Mouse (Mus musculus) myocyte (in vitro differentiated cells): ENCODE data around the gene Ano1.
A peak's percentile ranks its signal among the peaks of the same experiment; 100 is the strongest.

Source experiments
- CEBPB ChIP-seq: IDR thresholded peaks from 2 replicates; pipeline ENCODE4 v1.6.1; 2011; ENCODE audit warnings: mild to moderate bottlenecking, moderate library complexity; ENCODE audit not compliant: poor library complexity, insufficient read depth, severe bottlenecking
- E2F4 ChIP-seq: IDR thresholded peaks from one replicate; pipeline ENCODE4 v1.6.1; 2011; ENCODE audit warnings: mild to moderate bottlenecking, control low read depth, moderate library complexity; ENCODE audit not compliant: insufficient read depth
- MAX ChIP-seq: IDR thresholded peaks from one replicate; pipeline ENCODE4 v1.6.1; 2011; ENCODE audit warnings: low read depth, mild to moderate bottlenecking, control low read depth
- MYOD1 ChIP-seq, 3 experiments: IDR thresholded peaks; one replicate each; pipeline ENCODE4 v1.6.1; 2011; ENCODE audit warnings: control low read depth in 2 of 3, low read depth in 2 of 3, mild to moderate bottlenecking in 2 of 3, moderate library complexity in 1 of 3; ENCODE audit not compliant: insufficient read length in 2 of 3, control insufficient read depth in 1 of 3
- POLR2A ChIP-seq: IDR thresholded peaks from one replicate; pipeline ENCODE4 v1.6.1; 2011; ENCODE audit warnings: low read depth, mild to moderate bottlenecking, control low read depth, moderate library complexity; ENCODE audit not compliant: insufficient read length
- POLR2AphosphoS2 ChIP-seq: IDR thresholded peaks from one replicate; pipeline ENCODE4 v1.6.1; 2011; ENCODE audit warnings: low read depth, control low read depth; ENCODE audit not compliant: insufficient read length
- REST ChIP-seq: IDR thresholded peaks from one replicate; pipeline ENCODE4 v1.6.1; 2011; ENCODE audit warnings: mild to moderate bottlenecking, control low read depth, moderate library complexity; ENCODE audit not compliant: insufficient read depth, insufficient read length
- TCF12 ChIP-seq: IDR thresholded peaks from one replicate; pipeline ENCODE4 v1.6.1; 2011; ENCODE audit warnings: mild to moderate bottlenecking, control low read depth; ENCODE audit not compliant: poor library complexity, insufficient read depth, severe bottlenecking
- TCF3 ChIP-seq: IDR thresholded peaks from one replicate; pipeline ENCODE4 v1.6.1; 2011; ENCODE audit warnings: low read depth, control low read depth; ENCODE audit not compliant: insufficient read length
- USF1 ChIP-seq: IDR thresholded peaks from one replicate; pipeline ENCODE4 v1.6.1; 2011; ENCODE audit warnings: low read depth, mild to moderate bottlenecking, control low read depth, moderate library complexity

DNA sequence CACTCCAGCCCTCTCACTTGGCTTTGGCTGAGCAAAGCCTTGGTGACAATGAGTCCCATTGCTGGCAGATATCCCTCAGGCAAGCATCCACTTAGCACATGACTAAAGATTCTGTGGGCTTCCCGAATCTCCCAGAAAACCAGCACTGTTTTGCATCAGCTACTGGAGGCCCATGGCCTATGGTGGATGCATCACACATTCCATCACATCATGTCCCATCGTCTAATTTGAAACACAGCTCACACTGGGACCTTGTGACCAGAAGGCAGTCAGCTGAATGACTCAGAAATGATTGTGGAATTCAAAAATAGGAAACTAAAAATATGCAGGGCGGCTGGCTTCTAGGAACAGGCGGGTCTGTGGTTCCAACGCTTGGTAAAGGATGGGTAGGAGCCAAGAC is 173.9 kb downstream of the Ano1 start:
- TF ChIP-seq POLR2A (no peak), USF1 (peak; percentile 63), MAX (no peak), REST (no peak), TCF12 (no peak), CEBPB (peak; percentile 43; the same call in 1 of the 2 replicates), POLR2AphosphoS2 (no peak), MYOD1 (IDR thresholded peaks at IDR 0.05; ENCODE audit: control insufficient read depth in 1 of 3, insufficient read length in 2 of 3, low read depth in 2 of 3) (peak in 1 of 3 experiments; percentile 4), E2F4 (no peak), TCF3 (no peak)
